Mouse (Mus musculus): ENCODE results near the gene Arap2.

DNA sequence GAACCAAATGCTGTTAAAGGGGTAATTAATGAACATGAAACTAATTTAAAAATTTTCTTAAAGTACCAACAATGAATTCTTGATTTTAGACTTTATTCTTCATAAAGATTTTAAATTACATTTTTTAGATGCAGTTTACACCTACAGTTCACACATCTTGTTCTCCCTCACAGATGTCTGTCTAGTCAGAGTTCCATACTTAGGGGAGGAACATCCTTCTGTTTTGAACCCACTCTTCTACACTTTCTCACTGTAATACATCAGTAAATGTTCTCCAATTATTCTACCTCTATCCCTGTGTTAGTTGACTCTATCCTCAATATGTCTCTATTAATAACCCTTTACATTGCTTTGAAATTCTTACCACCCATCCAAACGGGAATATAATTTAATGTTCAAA, 26.8 kb upstream of the Arap2 start:
- TF ChIP-seq CTCF (IDR thresholded peaks at IDR 0.05; ENCODE audit: low read depth) (no peak), EP300 (IDR thresholded peaks at IDR 0.05; ENCODE audit: low read depth) (no peak)
